Mouse (Mus musculus) kidney, adult 2 months (tissue): Measurements from ENCODE around the gene Sebox. TPM values are rescaled to one million over a fixed set of nuclear protein-coding genes. Genes with fewer than 3 reads are reported as not detected.

Experiments
- DNase-seq: peaks from one replicate; pipeline ENCODE4 v3.0.0; 2021
- H3K27ac ChIP-seq: fragments of 200-500 bp; 2 replicates; pipeline ENCODE4 v1.5.1; 2012; ENCODE audit warnings: low read depth, low read length, control low read depth, inconsistent platforms; ENCODE audit not compliant: insufficient read depth
- H3K27me3 ChIP-seq: fragments of 200-500 bp; replicated peaks from 2 replicates; pipeline ENCODE4 v1.6.1; 2012; ENCODE audit warnings: mild to moderate bottlenecking, moderate library complexity, low read length, inconsistent platforms; ENCODE audit not compliant: control insufficient read depth, insufficient read depth
- H3K36me3 ChIP-seq: fragments of 200-500 bp; 2 replicates; pipeline ENCODE4 v1.6.1; 2012; ENCODE audit warnings: mild to moderate bottlenecking, moderate library complexity, low read length, inconsistent platforms; ENCODE audit not compliant: control insufficient read depth, insufficient read depth
- H3K4me1 ChIP-seq: fragments of 200-500 bp; 2 replicates; pipeline ENCODE4 v1.6.1; 2011; ENCODE audit warnings: low read length; ENCODE audit not compliant: control insufficient read depth, insufficient read depth
- H3K4me3 ChIP-seq: fragments of 200-500 bp; 2 replicates; pipeline ENCODE4 v1.5.1; 2011; ENCODE audit warnings: mild to moderate bottlenecking, low read depth, low read length, control low read depth; ENCODE audit not compliant: insufficient read depth
- CTCF ChIP-seq: fragments of 200-500 bp; conservative IDR thresholded peaks from 2 replicates; pipeline ENCODE4 v1.5.1; 2011; ENCODE audit warnings: low read depth, mild to moderate bottlenecking, control low read depth, low read length, moderate library complexity, mixed read lengths; ENCODE audit not compliant: insufficient read depth, insufficient read length
- POLR2A ChIP-seq: fragments of 200-500 bp; IDR thresholded peaks from one replicate; pipeline ENCODE4 v1.6.1; 2011; ENCODE audit warnings: low read depth, low read length, control low read depth
- WGBS: fragments of 180-500 bp; shearing (Covaris S2); methylation state at CpG from one replicate; pipeline ENCODE4 v1.1.7; 2018; 5-methylcytosine and 5-hydroxymethylcytosine counted together
- polyA plus RNA-seq: library from polyadenylated mRNA; depleted of rRNA; stranded (reverse); fragments of >200 nt; gene quantifications from 2 replicates; pipeline ENCODE4 v1.2.3, GENCODE M21; 2012; rRNA removed

Sebox gene
- not detected in 2 replicates for polyA plus RNA-seq

GRCm38 (mm10) chr11:78502909-78503650 is at the start of gene Sebox:
Gene Sebox (plus strand): TSS chr11:78503447.
- H3K36me3 ChIP-seq: no peaks in the 10 kb centered on the region
- no peak for DNase-seq
- no peak for TF ChIP-seq POLR2A
- no peak for TF ChIP-seq CTCF
- no peak within 1 kb of the TSS for H3K27ac ChIP-seq
- H3K27me3 ChIP-seq: no peaks in the 10 kb centered on the region
- no peaks in the 10 kb centered on the region for H3K4me1 ChIP-seq
- 68% methylated on average over 7 of the region's 7 CpGs for WGBS
- no peak within 1 kb of the TSS for H3K4me3 ChIP-seq

- Histone ChIP-seq H3K4me1 (no peaks in the 10 kb centered on the region), H3K36me3 (no peaks in the 10 kb centered on the region), H3K27ac (no peak overlapping the region), H3K27me3 (no peaks in the 10 kb centered on the region), H3K4me3 (no peak overlapping the region)
- WGBS: 21% methylated on average over 4 of the region's 4 CpGs
- TF ChIP-seq POLR2A: no peak
- TF ChIP-seq CTCF: peak; percentile 85
- peak; percentile 68 for DNase-seq
Measured at GRCm38 (mm10) chr11:78453675-78454074, 49.6 kb upstream of the Sebox start.

- 68% methylated on average over 7 of the region's 7 CpGs for WGBS
- no peaks in the 10 kb centered on the region for H3K4me1 ChIP-seq
- H3K4me3 ChIP-seq: no peak overlapping the region
- H3K27ac ChIP-seq: no peak overlapping the region
- H3K27me3 ChIP-seq: no peaks in the 10 kb centered on the region
- no peak for TF ChIP-seq POLR2A
- TF ChIP-seq CTCF: no peak
- no peak for DNase-seq
- no peaks in the 10 kb centered on the region for H3K36me3 ChIP-seq
Measured at GRCm38 (mm10) chr11:78454276-78454675, 49.0 kb upstream of the Sebox start.

GRCm38 (mm10) chr11:78455308-78455707 is 47.9 kb upstream of the Sebox start:
- DNase-seq: peak; percentile 64
- peak; percentile 72 for TF ChIP-seq CTCF
- no peak for TF ChIP-seq POLR2A
- no peaks in the 10 kb centered on the region for H3K27me3 ChIP-seq

GRCm38 (mm10) chr11:78458740-78459139 is 44.5 kb upstream of the Sebox start:
- TF ChIP-seq CTCF (no peak), POLR2A (no peak)
- no peak overlapping the region for H3K27ac ChIP-seq
- H3K27me3 ChIP-seq: no peaks in the 10 kb centered on the region
- DNase-seq: no peak
- no peak overlapping the region for H3K4me3 ChIP-seq
- no peaks in the 10 kb centered on the region for H3K36me3 ChIP-seq
- no peaks in the 10 kb centered on the region for H3K4me1 ChIP-seq
- WGBS: 78% methylated on average over 17 of the region's 17 CpGs

More at GRCm38 (mm10) chr11:78455308-78455707, 47.9 kb upstream of the Sebox start:
- WGBS: 35% methylated on average over 5 of the region's 5 CpGs
- Histone ChIP-seq H3K4me3 (no peak overlapping the region), H3K36me3 (no peaks in the 10 kb centered on the region), H3K27ac (no peak overlapping the region), H3K4me1 (no peaks in the 10 kb centered on the region)

GRCm38 (mm10) chr11:78461894-78462293 is 41.4 kb upstream of the Sebox start:
- no peaks in the 10 kb centered on the region for H3K36me3 ChIP-seq
- no peak overlapping the region for H3K27ac ChIP-seq
- DNase-seq: no peak
- peak; percentile 35 for TF ChIP-seq CTCF
- no peak for TF ChIP-seq POLR2A
- no peak overlapping the region for H3K4me3 ChIP-seq
- 0 out of 2 replicates have a peak, but pooled peaks cover 5% of the 10 kb centered on the region for H3K4me1 ChIP-seq
- 74% methylated on average over 1 of the region's 1 CpGs for WGBS
- no peaks in the 10 kb centered on the region for H3K27me3 ChIP-seq

GRCm38 (mm10) chr11:78462669-78463068 is 40.6 kb upstream of the Sebox start:
- WGBS: 90% methylated on average over 5 of the region's 5 CpGs
- 0 out of 2 replicates have a peak, but pooled peaks cover 5% of the 10 kb centered on the region for H3K4me1 ChIP-seq
- H3K4me3 ChIP-seq: no peak overlapping the region
- H3K27ac ChIP-seq: no peak overlapping the region
- H3K27me3 ChIP-seq: no peaks in the 10 kb centered on the region
- no peak for DNase-seq
- no peaks in the 10 kb centered on the region for H3K36me3 ChIP-seq
- TF ChIP-seq CTCF (no peak), POLR2A (no peak)
